Mouse (Mus musculus) kidney, adult 9 months (tissue): ENCODE measurements at regions not wholly inside any gene's neighbourhood (a gene's known extent, or its start where the extent isn't known, plus 50 kb on each side); places are given as distances from the start of the nearest gene placed in this dataset.

ENCODE experiments used
- DNase-seq: peaks from one replicate; pipeline ENCODE4 v3.0.0; 2022

DNA sequence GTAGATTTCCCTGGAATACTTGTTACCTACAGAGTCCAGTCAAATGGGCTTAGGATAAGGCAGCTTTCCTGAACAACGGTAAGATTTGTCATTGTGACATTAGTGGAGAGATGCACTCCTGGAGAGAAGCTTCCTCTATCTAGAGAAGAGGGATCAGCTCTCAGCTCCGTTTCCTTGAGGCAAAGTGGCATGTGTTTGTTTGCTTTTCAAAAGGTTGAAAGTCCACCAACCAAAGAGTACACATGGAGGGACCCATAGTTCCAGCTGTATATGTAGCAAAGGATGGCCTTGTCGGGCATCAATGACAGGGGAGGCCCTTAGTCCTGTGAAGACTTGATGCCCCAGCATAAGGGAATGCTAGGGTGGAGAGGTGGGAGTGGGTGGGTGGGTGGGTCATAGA lies 87.9 kb upstream of the Rnd3 start:
- no peak for DNase-seq

DNA sequence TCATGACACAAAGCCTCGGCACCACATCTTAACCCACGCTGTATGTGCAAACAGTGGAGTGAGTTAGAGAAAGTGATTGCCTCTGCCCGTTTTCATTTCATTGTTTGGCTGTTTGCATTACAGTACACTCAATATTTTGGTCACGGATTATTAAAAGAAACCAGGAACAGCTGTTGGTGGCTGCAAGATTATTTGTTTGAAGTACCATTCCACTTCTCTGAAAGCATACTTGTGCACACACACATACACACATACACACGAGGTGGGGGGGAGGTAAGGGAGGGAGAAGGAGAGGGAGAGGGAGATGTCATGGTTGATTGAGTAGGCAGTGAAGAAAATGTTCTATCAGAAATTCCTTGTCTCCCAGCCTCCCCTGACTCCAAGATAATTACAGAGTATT lies 85.5 kb upstream of the Rnd3 start:
- no peak for DNase-seq

DNA sequence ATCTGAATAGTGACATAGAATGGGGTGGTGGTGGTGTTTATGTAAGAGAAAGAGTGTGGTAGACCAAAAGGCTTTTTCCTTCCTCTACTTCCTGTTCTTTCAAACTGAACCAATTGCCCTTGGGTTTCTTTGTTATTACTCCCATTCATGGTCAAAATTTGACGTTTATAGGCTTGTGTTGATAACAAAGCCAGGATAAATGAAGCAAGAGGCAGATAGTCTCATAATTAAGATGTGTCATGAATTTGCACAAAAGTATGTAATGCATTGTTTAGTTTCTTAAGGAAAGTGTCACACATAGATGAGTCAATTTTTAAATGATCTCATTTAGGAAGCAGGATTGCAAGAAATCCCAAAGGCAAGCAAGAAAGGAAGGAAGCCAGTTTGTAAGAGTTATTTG lies 73.9 kb upstream of the Rnd3 start:
- no peak for DNase-seq

DNA sequence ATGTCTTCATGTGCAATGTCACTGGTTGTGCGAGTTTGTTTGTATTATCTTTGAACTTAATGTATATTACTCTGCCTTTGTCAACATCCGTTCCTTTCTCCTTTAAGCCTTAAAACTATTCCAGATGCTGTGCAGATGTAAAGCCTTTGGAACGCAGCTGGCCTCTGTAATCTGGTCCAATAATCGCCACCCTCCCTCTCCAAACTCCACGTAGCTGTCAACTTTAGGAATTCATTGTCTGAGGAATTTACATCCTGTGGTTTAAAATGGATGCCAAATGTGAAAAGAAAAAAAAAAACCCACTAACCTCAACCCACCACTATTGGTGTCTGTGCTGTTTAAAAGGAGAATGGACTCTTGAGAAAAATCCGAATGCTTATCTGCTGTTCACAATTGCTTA lies 70.8 kb upstream of the Rnd3 start:
- DNase-seq, result no peak

DNA sequence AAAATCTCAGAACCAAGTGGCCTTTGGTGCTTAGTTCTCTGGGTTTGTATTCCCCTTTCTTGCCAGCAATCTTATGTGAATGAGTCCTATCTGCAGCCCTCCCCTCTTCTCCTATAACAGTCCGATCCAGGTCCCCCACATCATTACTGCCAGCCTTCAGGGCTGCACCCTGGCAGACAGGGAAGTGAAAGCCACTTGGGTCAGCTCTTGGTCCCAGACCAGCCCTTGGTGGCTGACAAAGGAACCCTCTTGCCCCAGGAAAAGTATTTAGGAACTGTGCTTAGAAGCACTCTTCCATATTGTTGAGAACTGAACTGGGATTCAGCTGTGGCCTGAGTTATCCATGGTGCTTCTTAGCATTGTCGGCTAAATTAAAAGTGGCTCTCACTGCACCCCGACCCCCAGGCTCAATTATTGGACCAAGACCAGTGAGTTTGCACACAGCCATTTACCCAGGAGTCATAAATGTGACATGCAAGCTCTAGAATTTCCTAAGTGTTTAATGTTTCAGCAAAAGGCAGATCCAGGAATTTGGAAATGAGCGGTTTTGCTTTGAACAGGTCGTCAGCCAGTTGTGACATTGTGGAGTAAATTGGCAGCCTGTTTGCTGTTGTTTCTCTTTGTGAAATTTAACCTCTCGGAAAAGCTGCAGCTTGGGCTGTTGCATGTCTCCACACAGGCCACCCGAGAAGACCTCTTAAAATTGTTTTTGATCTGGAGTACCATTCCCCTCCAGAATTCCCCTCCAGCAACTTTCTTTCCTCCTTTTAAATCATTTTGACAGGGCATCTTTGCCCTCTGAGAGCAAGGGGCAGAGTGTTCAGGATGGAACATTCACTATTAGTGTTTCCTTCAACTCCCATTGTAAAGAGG lies 58.5 kb upstream of the Rnd3 start:
- DNase-seq, result no peak

DNA sequence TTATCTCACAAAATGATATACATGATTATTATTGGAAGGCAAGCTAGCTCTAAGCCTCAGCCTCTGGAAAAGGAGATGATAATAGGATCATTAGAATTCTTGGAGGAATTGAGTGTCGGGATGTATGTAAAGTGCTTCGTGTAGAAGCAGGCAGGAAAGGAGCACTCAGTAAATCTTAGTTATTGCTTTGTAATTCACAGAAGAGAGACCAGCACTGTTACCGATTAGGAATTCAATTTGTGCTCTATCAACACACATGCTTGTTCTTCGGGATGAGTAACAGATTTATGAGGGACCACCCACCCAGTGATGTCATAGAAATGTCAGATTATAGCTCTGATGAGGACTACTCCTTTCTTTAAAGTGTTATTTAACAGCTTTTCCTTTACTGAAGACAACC lies 57.4 kb upstream of the Rnd3 start:
- no peak for DNase-seq
